In the genomic region with DNA sequence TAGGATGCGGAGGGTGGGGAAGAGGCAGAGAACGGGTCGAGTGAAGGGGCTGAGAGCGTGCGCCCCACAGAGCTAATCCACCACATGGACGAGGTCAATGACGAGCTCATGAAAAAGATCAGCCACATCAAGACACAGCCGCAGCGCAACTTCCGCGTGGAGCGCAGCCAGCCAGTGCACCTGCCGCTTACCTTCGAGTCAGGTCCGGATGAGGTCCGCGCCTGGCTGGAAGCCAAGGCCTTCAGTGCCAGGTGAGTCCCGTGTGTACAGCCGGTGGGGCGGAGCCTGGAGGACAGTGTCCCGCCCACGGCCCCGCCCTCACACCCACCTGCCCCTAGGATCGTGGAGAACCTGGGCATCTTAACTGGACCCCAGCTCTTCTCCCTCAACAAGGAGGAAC, we compare ENCODE assay signal across 8 mouse cellular contexts. TPM values are rescaled to one million over a fixed set of nuclear protein-coding genes. Genes with fewer than 3 reads are reported as not detected.
DNase-seq lines count a peak whose midpoint lies in the region; ATAC-seq lines count a peak whose summit lies in the region.

No protein-coding gene starts in this region.

- peak; percentile 71; the same call in 1 of the 2 replicates for ATAC-seq in embryonic facial prominence, embryonic 14.5 days (ENCODE audit: low read depth)
- ATAC-seq in stomach, embryonic 16.5 days (ENCODE audit: insufficient read depth, low FRiP score), result peak; percentile 75
- no peak for ATAC-seq in megakaryocyte, adult 5-6 weeks (ENCODE audit: poor library complexity, severe bottlenecking)

- no peak overlapping the region for H3K27ac ChIP-seq in embryonic facial prominence, embryonic 14.5 days (replicated peaks; ENCODE audit: low read depth, low read length)
- H3K27ac ChIP-seq in stomach, embryonic 16.5 days (ENCODE audit: low read length), result no peak overlapping the region; the same call in 1 of the 2 replicates

- no peak overlapping the region for H3K4me3 ChIP-seq in embryonic facial prominence, embryonic 14.5 days (ENCODE audit: low read depth, low read length)
- no peak overlapping the region for H3K4me3 ChIP-seq in stomach, embryonic 16.5 days (replicated peaks; ENCODE audit: low read length)

- no peaks in the 10 kb centered on the region for H3K36me3 ChIP-seq in embryonic facial prominence, embryonic 14.5 days (ENCODE audit: control insufficient read depth, insufficient read depth, low read length)
- no peaks in the 10 kb centered on the region for H3K36me3 ChIP-seq in stomach, embryonic 16.5 days (ENCODE audit: control insufficient read depth, insufficient read depth, low read length)

- no peak overlapping the region for H3K9ac ChIP-seq in embryonic facial prominence, embryonic 14.5 days (ENCODE audit: low read depth, low read length)
- no peak overlapping the region for H3K9ac ChIP-seq in stomach, embryonic 16.5 days (ENCODE audit: low read length)

- peak; percentile 55 for DNase-seq in ovary, postnatal 36 days (ENCODE audit: low spot score)
- no peak for DNase-seq in ovary, postnatal 10 days (ENCODE audit: low spot score)
- peak; percentile 63 for DNase-seq in embryonic facial prominence, embryonic 14.5 days (ENCODE audit: low spot score)
- DNase-seq in large intestine, adult 2 months (ENCODE audit: low read depth, low spot score), result peak; percentile 85
- DNase-seq in embryo, embryonic 10.5 days (ENCODE audit: low spot score), result no peak
- no peak for DNase-seq in adrenal gland, adult 8-10 months

- no peaks in the 10 kb centered on the region for H3K9me3 ChIP-seq in embryonic facial prominence, embryonic 14.5 days (ENCODE audit: control insufficient read depth, low read length)
- H3K9me3 ChIP-seq in stomach, embryonic 16.5 days (replicated peaks; ENCODE audit: control insufficient read depth, low read length), result no peaks in the 10 kb centered on the region

- H3K27me3 ChIP-seq in embryonic facial prominence, embryonic 14.5 days (replicated peaks; ENCODE audit: control insufficient read depth, insufficient read depth, low read length), result peaks cover 18% of the 10 kb centered on the region; the same call in 1 of the 2 replicates
- H3K27me3 ChIP-seq in stomach, embryonic 16.5 days (ENCODE audit: control insufficient read depth, insufficient read depth, low read length), result no peaks in the 10 kb centered on the region

- no peaks in the 10 kb centered on the region for H3K4me1 ChIP-seq in embryonic facial prominence, embryonic 14.5 days (ENCODE audit: control insufficient read depth, insufficient read depth, low read length)
- no peaks in the 10 kb centered on the region for H3K4me1 ChIP-seq in stomach, embryonic 16.5 days (ENCODE audit: control insufficient read depth, insufficient read depth, low read length)

- no peak overlapping the region for H3K4me2 ChIP-seq in embryonic facial prominence, embryonic 14.5 days (ENCODE audit: low read depth, low read length)
- no peak overlapping the region for H3K4me2 ChIP-seq in stomach, embryonic 16.5 days (ENCODE audit: low read depth, low read length)

- WGBS in embryonic facial prominence, embryonic 14.5 days, result 17% methylated on average over 16 of the region's 24 CpGs
- WGBS in large intestine, adult 2 months, result 11% methylated on average over 24 of the region's 24 CpGs
- WGBS in stomach, embryonic 16.5 days, result 16% methylated on average over 24 of the region's 24 CpGs

RNA-seq across cellular contexts. Expression of a gene that starts 22.8 kb away (rescaled TPM):
- 12.0 and 13.6 TPM in 2 replicates for polyA plus RNA-seq in embryonic facial prominence, embryonic 14.5 days (2014; fragmentation: Nextera tagmentation; extraction: Ambion mirVana)
- 314 and 414 TPM in 2 replicates for polyA plus RNA-seq in large intestine, adult 2 months (2012; rRNA removed)
- 79.4 and 108 TPM in 2 replicates for polyA plus RNA-seq in stomach, embryonic 16.5 days (2015; fragmentation: Nextera tagmentation; extraction: Ambion mirVana)
- total RNA-seq in megakaryocyte, adult 5-6 weeks (2015), result not detected in 2 replicates
- total RNA-seq in megakaryocyte, adult 5-6 weeks (2017), result not detected in 2 replicates
- 1 to 10 TPM; 2.0 to 2.9 (median 2.3) TPM for total RNA-seq in adrenal gland, adult 8-10 months (2022)

RNA-seq across cellular contexts. Expression of a gene that starts 30.5 kb away (rescaled TPM):
- polyA plus RNA-seq in embryonic facial prominence, embryonic 14.5 days (2014; fragmentation: Nextera tagmentation; extraction: Ambion mirVana), result 248 and 250 TPM in 2 replicates
- polyA plus RNA-seq in large intestine, adult 2 months (2012; rRNA removed), result 554 and 560 TPM in 2 replicates
- 399 and 400 TPM in 2 replicates for polyA plus RNA-seq in stomach, embryonic 16.5 days (2015; fragmentation: Nextera tagmentation; extraction: Ambion mirVana)
- total RNA-seq in megakaryocyte, adult 5-6 weeks (2015), result 197 and 213 TPM in 2 replicates
- total RNA-seq in megakaryocyte, adult 5-6 weeks (2017), result 795 and 884 TPM in 2 replicates
- total RNA-seq in adrenal gland, adult 8-10 months (2022), result 100 to 1,000 TPM; 429 to 671 (median 576) TPM

RNA-seq across cellular contexts. Expression of a gene that starts 34.0 kb away (rescaled TPM):
- polyA plus RNA-seq in embryonic facial prominence, embryonic 14.5 days (2014; fragmentation: Nextera tagmentation; extraction: Ambion mirVana), result 21.1 and 27.7 TPM in 2 replicates
- polyA plus RNA-seq in large intestine, adult 2 months (2012; rRNA removed), result 33.3 and 37.2 TPM in 2 replicates
- polyA plus RNA-seq in stomach, embryonic 16.5 days (2015; fragmentation: Nextera tagmentation; extraction: Ambion mirVana), result 35.9 and 36.5 TPM in 2 replicates
- 11.8 and 12.0 TPM in 2 replicates for total RNA-seq in megakaryocyte, adult 5-6 weeks (2015)
- total RNA-seq in megakaryocyte, adult 5-6 weeks (2017), result 6.0 and 8.7 TPM in 2 replicates
- total RNA-seq in adrenal gland, adult 8-10 months (2022), result 10 to 100 TPM; 31.4 to 46.6 (median 34.8) TPM

RNA-seq across cellular contexts. Expression of a gene that starts 34.0 kb away (rescaled TPM):
- 72.7 and 82.7 TPM in 2 replicates for polyA plus RNA-seq in embryonic facial prominence, embryonic 14.5 days (2014; fragmentation: Nextera tagmentation; extraction: Ambion mirVana)
- polyA plus RNA-seq in large intestine, adult 2 months (2012; rRNA removed), result 17.5 and 19.9 TPM in 2 replicates
- 61.3 and 64.3 TPM in 2 replicates for polyA plus RNA-seq in stomach, embryonic 16.5 days (2015; fragmentation: Nextera tagmentation; extraction: Ambion mirVana)
- 36.1 and 36.5 TPM in 2 replicates for total RNA-seq in megakaryocyte, adult 5-6 weeks (2015)
- 11.4 and 14.6 TPM in 2 replicates for total RNA-seq in megakaryocyte, adult 5-6 weeks (2017)
- 10 to 100 TPM; 27.1 to 47.4 (median 36.7) TPM for total RNA-seq in adrenal gland, adult 8-10 months (2022)

RNA-seq across cellular contexts. Expression of a gene that starts 52.4 kb away (rescaled TPM):
- 37.1 and 51.1 TPM in 2 replicates for polyA plus RNA-seq in embryonic facial prominence, embryonic 14.5 days (2014; fragmentation: Nextera tagmentation; extraction: Ambion mirVana)
- 54.0 and 56.7 TPM in 2 replicates for polyA plus RNA-seq in large intestine, adult 2 months (2012; rRNA removed)
- 45.8 and 48.1 TPM in 2 replicates for polyA plus RNA-seq in stomach, embryonic 16.5 days (2015; fragmentation: Nextera tagmentation; extraction: Ambion mirVana)
- total RNA-seq in megakaryocyte, adult 5-6 weeks (2015), result 22.8 and 26.4 TPM in 2 replicates
- 12.9 and 13.1 TPM in 2 replicates for total RNA-seq in megakaryocyte, adult 5-6 weeks (2017)
- 10 to 100 TPM; 38.9 to 52.2 (median 47.6) TPM for total RNA-seq in adrenal gland, adult 8-10 months (2022)

Comparison
In these comparisons a context has a peak if more than half of its experiments do, and no peak if none do; other contexts are left out.
1. DNase-seq: peak in ovary, postnatal 36 days (single experiment), embryonic facial prominence, embryonic 14.5 days (single experiment) and large intestine, adult 2 months (single experiment); none in ovary, postnatal 10 days (single experiment), embryo, embryonic 10.5 days (single experiment) and adrenal gland, adult 8-10 months (single experiment).